Mouse (Mus musculus) v-Abl transformed pro-B cells (cell line): ENCODE measurements around the gene Prss56.

Experiments used
- in situ Hi-C, 2 experiments: fragments of 400-800 bp; cut with MboI; formaldehyde crosslinking; loops; one replicate each; pipeline ENCODE4 v1.15.1; 2025; ENCODE audit not compliant: unreplicated experiment in 2 of 2

Prss56 gene

GRCm38 (mm10) chr1:87225739-87226138 is 42.6 kb downstream of the Prss56 start:
- in situ Hi-C loops, result loop anchor here (25.0 kb wide), 4 partner anchors 187 to 1138 kb away; partner anchors contain the start of gene Atg16l1 (in 1 of the 2)

GRCm38 (mm10) chr1:87226409-87227159 is 43.5 kb downstream of the Prss56 start:
- in situ Hi-C loops, result loop anchor here (25.0 kb wide), 4 partner anchors 186 to 1139 kb away; partner anchors contain the start of gene Atg16l1 (in 1 of the 2)

DNA sequence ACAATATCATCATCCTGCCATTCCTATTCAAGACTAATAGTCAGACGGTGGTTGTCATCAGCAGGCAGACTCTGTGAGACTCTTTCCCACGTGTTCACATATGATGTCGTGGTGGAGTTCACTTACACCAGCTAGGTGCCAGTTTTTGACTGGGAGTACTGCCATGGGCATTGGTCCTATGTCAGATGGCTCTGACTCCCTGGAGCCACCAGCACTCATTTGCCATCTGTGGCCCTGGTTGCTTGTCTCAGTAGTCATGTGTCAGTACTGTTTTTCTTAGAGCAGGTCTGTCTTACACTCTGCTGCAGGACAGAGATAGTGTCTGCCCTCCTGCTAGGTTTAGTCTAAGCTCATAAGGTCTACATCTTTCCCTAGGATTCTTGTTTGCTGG is 44.0 kb downstream of the Prss56 start:
- in situ Hi-C loops, result loop anchor here (25.0 kb wide), 4 partner anchors 185 to 1140 kb away; partner anchors contain the start of gene Atg16l1 (in 1 of the 2)

DNA sequence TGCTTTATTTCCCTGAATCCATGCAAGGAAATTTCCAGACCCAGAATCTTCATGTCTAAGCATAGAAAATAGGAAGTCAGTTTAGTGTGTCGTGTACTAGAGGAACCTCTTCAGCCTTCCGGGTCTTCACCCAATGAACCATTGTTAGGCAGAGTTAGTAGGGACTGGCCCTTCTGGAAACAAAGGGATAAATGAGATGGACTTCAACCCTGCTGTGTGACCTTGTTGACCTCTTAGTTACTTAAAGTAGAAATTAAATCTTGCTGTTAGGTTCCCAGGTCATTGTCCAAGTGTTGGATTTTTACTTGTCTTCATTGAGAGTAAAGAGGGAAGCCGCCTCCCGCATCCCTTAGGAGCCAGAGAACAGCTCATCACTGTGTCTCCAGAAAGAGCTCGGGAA is 47.5 kb downstream of the Prss56 start:
- in situ Hi-C loops, result loop anchor here (25.0 kb wide), 4 partner anchors 182 to 1143 kb away; partner anchors contain the start of gene Atg16l1 (in 1 of the 2)

- in situ Hi-C loops, result loop anchor here (25.0 kb wide), 4 partner anchors 180 to 1145 kb away; partner anchors contain the start of gene Atg16l1 (in 1 of the 2)
These were observed 49.1 kb downstream of the Prss56 start for GRCm38 (mm10) chr1:87232197-87232596.
